Mouse (Mus musculus) C2C12 (cell line): ENCODE data around the gene 4933424G06Rik.

Experiments
- CTCF ChIP-seq: IDR thresholded peaks from one replicate; pipeline ENCODE4 v1.5.1; 2011; ENCODE audit not compliant: control insufficient read depth, insufficient read depth, insufficient read length
- MAX ChIP-seq: IDR thresholded peaks from one replicate; pipeline ENCODE4 v1.6.1; 2011; ENCODE audit warnings: mild to moderate bottlenecking, control low read depth
- USF1 ChIP-seq: IDR thresholded peaks from one replicate; pipeline ENCODE4 v1.6.1; 2011; ENCODE audit warnings: low read depth, mild to moderate bottlenecking, control low read depth, moderate library complexity

DNA sequence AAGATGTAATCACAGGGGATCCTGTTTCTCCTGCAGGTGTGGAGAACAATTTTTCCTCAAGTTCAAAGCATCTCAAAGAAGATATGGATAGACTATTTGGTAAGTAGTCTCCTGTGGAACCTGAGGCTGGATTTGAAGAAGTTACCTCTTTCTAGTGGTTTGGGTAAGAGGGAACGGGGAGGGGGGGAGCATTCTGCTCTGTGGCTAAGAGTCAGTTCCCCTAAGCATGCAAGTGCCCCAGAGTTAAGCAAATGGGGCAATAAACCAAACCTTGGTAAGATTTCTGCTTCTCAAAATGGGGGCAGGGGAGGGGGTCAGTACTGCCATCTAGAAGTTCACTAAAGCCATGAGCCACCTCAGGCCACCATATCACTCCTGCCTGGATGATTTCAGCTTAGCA is 8.8 kb downstream of the 4933424G06Rik start:
- TF ChIP-seq CTCF: no peak
- TF ChIP-seq MAX: no peak
- no peak for TF ChIP-seq USF1
